Mouse (Mus musculus): ENCODE measurements around the gene Nnmt. TPM values are rescaled to one million over a fixed set of nuclear protein-coding genes. Genes with fewer than 3 reads are reported as not detected.

The Nnmt gene
- total RNA-seq (2017): not detected in 2 replicates

- no peak for ATAC-seq (ENCODE audit: extremely low read depth, insufficient number of reproducible peaks, low FRiP score, poor library complexity, severe bottlenecking)
Observed at GRCm38 (mm10) chr9:48604939-48605598, at the start of gene Nnmt. Gene Nnmt, minus strand, starts transcription at chr9:48605153.

DNA sequence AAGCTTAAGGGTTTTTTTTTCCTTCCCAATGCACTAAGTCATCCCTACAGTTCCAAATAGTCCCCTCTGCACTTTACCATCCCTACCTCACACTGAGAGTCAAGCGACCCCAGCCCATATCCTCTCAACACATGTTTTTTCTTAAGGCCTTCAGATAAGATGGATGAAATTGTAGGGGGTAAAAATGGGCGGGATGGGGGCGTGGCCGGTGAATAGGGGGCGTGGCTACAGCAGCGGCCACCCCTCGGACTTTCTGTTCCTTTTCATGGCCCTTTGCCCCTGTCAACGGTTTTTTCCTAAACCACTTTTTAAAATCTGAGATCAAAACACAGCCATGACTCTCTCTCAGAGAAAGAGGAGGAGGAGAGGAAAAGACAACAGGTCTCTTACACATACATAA lies 49.8 kb upstream of the Nnmt start:
- ATAC-seq (ENCODE audit: extremely low read depth, insufficient number of reproducible peaks, low FRiP score, poor library complexity, severe bottlenecking): no peak

GRCm38 (mm10) chr9:48653399-48654070 lies 48.6 kb upstream of the Nnmt start:
- ATAC-seq (ENCODE audit: extremely low read depth, insufficient number of reproducible peaks, low FRiP score, poor library complexity, severe bottlenecking): no peak

- ATAC-seq (ENCODE audit: extremely low read depth, insufficient number of reproducible peaks, low FRiP score, poor library complexity, severe bottlenecking): no peak
Observed at GRCm38 (mm10) chr9:48652026-48652425, 47.1 kb upstream of the Nnmt start.

GRCm38 (mm10) chr9:48650846-48651245 lies 45.9 kb upstream of the Nnmt start:
- no peak for ATAC-seq (ENCODE audit: extremely low read depth, insufficient number of reproducible peaks, low FRiP score, poor library complexity, severe bottlenecking)

- ATAC-seq (ENCODE audit: extremely low read depth, insufficient number of reproducible peaks, low FRiP score, poor library complexity, severe bottlenecking): no peak
Observed at GRCm38 (mm10) chr9:48649851-48650685, 45.1 kb upstream of the Nnmt start.

DNA sequence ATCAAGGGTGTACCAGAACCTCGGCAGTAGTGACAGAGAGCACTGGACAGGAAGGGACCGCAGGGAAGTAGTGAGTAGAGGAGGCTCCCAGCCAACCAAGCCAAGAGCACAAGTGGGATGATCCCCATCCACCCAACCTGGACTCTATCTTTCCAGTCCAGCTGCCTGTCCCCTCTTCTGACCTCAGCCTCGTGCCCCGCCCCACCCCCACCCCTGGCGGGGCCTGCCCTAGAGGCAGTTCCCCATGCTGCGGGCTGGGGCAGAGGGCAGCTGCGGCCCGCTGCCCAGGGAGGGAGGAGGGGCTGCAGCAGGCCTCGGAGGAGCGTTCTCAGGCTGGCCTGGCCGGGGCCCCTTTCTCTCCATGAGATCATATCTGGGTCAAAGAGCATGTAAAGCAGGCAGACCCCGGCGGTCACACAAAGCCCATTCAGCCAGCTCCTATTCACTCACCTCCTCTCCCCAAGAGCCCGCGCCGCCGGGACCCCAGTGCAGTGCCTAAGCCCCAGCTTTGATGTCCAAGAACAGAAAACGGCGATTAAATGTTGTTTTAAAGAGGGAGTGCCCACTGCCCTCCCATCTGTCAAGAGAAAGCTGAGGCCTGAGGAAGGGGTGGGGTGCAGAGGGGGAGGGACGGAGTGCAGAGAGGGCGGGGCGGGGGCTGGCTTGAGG lies 44.3 kb upstream of the Nnmt start:
- ATAC-seq (ENCODE audit: extremely low read depth, insufficient number of reproducible peaks, low FRiP score, poor library complexity, severe bottlenecking): no peak

GRCm38 (mm10) chr9:48648285-48649097 lies 43.5 kb upstream of the Nnmt start:
- no peak for ATAC-seq (ENCODE audit: extremely low read depth, insufficient number of reproducible peaks, low FRiP score, poor library complexity, severe bottlenecking)

GRCm38 (mm10) chr9:48647648-48648284 lies 42.8 kb upstream of the Nnmt start:
- no peak for ATAC-seq (ENCODE audit: extremely low read depth, insufficient number of reproducible peaks, low FRiP score, poor library complexity, severe bottlenecking)

- ATAC-seq (ENCODE audit: extremely low read depth, insufficient number of reproducible peaks, low FRiP score, poor library complexity, severe bottlenecking): no peak
Observed at GRCm38 (mm10) chr9:48646781-48647647, 42.1 kb upstream of the Nnmt start.

DNA sequence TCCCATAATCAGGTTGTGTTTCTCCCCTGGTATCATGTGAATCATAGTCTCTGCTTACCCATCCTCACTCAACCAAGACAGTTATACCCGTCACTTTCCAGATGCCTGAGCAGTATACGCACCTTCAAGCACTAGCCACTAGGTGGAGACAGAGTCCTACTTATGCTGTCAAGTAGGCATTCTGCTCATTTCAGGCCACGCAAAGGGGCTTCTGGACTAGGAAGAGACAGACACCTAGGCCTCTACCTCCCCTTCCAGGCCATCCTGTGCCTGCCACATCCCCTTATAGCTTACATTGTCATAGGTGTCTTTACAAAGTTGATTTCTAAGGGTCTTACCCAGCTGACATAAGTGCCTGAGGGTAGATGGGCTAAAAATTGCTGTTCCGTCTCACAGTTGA lies 41.3 kb upstream of the Nnmt start:
- peak; percentile 66 for ATAC-seq (ENCODE audit: extremely low read depth, insufficient number of reproducible peaks, low FRiP score, poor library complexity, severe bottlenecking)

GRCm38 (mm10) chr9:48645648-48646126 lies 40.7 kb upstream of the Nnmt start:
- no peak for ATAC-seq (ENCODE audit: extremely low read depth, insufficient number of reproducible peaks, low FRiP score, poor library complexity, severe bottlenecking)

DNA sequence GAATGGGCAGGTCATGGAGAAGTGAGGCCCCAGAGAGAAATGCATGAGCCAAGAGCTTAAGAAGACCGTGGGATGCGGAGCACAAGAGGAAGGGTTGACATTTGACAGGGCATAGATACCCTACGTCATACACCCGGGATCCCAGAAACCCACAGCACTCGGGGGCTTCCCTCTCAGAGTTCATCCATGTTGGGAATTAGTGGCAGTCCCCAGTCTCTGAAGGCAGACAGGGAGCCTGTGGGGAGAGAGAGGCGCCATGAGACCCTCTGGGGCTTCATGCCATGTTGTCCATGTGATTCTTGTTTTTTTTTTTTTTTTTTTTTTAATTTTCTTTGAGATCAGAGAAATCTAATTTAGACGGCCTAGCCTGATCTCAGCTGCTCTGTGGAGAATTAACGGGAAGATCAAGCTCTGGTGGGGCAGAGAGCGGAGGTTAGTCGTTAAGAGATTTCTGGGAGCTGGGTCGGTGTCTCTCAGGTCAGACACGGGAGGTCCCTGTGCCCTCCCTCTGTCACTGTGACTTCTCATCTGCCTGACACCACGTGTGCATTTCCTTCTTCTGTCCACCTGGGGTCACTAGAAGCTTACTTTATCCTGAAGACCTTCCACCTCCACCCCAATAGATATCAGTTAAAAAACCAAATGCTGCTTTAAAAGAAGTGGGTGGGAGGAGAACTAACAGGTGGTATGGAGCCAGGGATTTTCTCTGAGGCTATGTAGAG lies 40.1 kb upstream of the Nnmt start:
- ATAC-seq (ENCODE audit: extremely low read depth, insufficient number of reproducible peaks, low FRiP score, poor library complexity, severe bottlenecking): peak; percentile 42; the same call in 1 of the 2 replicates

DNA sequence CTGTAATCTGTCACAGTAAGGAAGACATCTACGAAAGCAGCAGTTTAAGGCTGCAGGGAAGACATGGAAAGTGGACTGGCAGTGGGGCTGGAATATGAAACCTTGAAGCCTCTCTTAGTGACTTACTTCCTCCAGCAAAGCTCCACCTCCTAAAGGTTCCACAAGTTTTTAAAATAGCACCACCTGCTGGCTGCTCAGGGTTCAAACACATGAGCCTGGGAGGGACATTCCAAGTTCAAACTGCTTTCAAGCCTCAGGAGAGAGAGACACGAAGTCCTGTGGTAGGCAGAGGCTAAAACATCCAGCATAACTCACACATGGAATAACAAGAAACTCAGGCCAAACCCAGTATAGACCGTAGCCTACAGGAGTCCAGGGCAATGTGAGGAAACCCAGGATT lies 39.4 kb upstream of the Nnmt start:
- no peak for ATAC-seq (ENCODE audit: extremely low read depth, insufficient number of reproducible peaks, low FRiP score, poor library complexity, severe bottlenecking)

- ATAC-seq (ENCODE audit: extremely low read depth, insufficient number of reproducible peaks, low FRiP score, poor library complexity, severe bottlenecking): no peak
Observed at GRCm38 (mm10) chr9:48641636-48642035, 36.7 kb upstream of the Nnmt start.

GRCm38 (mm10) chr9:48640881-48641280 lies 35.9 kb upstream of the Nnmt start:
- no peak for ATAC-seq (ENCODE audit: extremely low read depth, insufficient number of reproducible peaks, low FRiP score, poor library complexity, severe bottlenecking)

All from neutrophil, adult 5-6 weeks (primary cell).